Mouse (Mus musculus) embryonic facial prominence, embryonic 10.5 days (tissue): ENCODE data around the gene Taldo1. TPM values are rescaled to one million over a fixed set of nuclear protein-coding genes. Genes with fewer than 3 reads are reported as not detected.

ENCODE experiments used
- DNase-seq: peaks from one replicate; pipeline ENCODE4 v3.0.0-alpha.2; 2017; ENCODE audit warnings: low spot score
- H3K27ac ChIP-seq: fragments of 300-500 bp; sonication (generic); replicated peaks from 2 replicates; pipeline ENCODE4 v1.5.1; 2016; ENCODE audit warnings: mild to moderate bottlenecking
- H3K27me3 ChIP-seq: fragments of 300-500 bp; sonication (generic); replicated peaks from 2 replicates; pipeline ENCODE4 v1.6.1; 2016; ENCODE audit warnings: low read depth, mild to moderate bottlenecking; ENCODE audit not compliant: poor library complexity, severe bottlenecking
- H3K36me3 ChIP-seq: fragments of 300-500 bp; sonication (generic); replicated peaks from 2 replicates; pipeline ENCODE4 v1.6.1; 2016; ENCODE audit warnings: mild to moderate bottlenecking, moderate library complexity
- H3K4me1 ChIP-seq: fragments of 300-500 bp; sonication (generic); 2 replicates; pipeline ENCODE4 v1.6.1; 2016
- H3K4me3 ChIP-seq: fragments of 300-500 bp; sonication (generic); 2 replicates; pipeline ENCODE4 v1.5.1; 2016; ENCODE audit warnings: mild to moderate bottlenecking, moderate library complexity
- H3K9me3 ChIP-seq: fragments of 300-500 bp; sonication (generic); 2 replicates; pipeline ENCODE4 v1.6.1; 2016; ENCODE audit warnings: mild to moderate bottlenecking
- WGBS: fragments of 180-500 bp; shearing (Covaris S2); methylation state at CpG from one replicate; pipeline ENCODE4 v1.1.7; 2016; 5-methylcytosine and 5-hydroxymethylcytosine counted together
- polyA plus RNA-seq: library from polyadenylated mRNA; unstranded; fragments of >200 nt; fragmentation: Nextera tagmentation; extraction: Ambion mirVana; gene quantifications from 2 replicates; pipeline ENCODE4 v1.2.1, GENCODE M21; 2016

The Taldo1 gene
- polyA plus RNA-seq, 1 experiment from 2014 or later, result 297 TPM

GRCm38 (mm10) chr7:141364349-141365048 lies 27.5 kb upstream of the Taldo1 start:
- no peak for DNase-seq
- Histone ChIP-seq H3K27ac (no peak overlapping the region), H3K27me3 (peaks cover 45% of the 10 kb centered on the region), H3K9me3 (no peaks in the 10 kb centered on the region), H3K4me3 (no peak overlapping the region), H3K4me1 (peaks cover 9% of the 10 kb centered on the region; the same call in 1 of the 2 replicates), H3K36me3 (no peaks in the 10 kb centered on the region)
- 82% methylated on average over 5 of the region's 5 CpGs for WGBS

DNA sequence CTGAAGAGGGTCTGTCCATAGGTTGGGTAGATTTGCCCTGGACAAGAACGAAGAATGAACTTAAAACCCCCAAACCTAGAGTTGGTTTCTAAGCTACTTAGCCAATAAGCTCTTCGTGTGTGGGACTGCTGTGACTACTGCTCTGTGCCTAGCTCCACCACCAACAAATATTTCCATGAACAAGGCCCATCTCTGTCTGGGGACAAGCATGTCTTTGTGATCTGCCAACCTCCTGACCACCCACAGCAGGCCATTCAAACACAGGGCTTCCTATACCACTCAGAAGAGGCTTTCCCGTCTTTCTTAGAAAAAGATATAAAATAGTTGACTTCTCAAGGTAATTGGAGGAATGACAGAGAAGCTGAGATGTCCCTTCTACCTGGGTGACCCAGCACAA lies 27.0 kb upstream of the Taldo1 start:
- WGBS, result 54% methylated on average over 3 of the region's 3 CpGs
- no peak for DNase-seq
- Histone ChIP-seq H3K9me3 (no peaks in the 10 kb centered on the region), H3K27me3 (peaks cover 40% of the 10 kb centered on the region), H3K27ac (no peak overlapping the region), H3K36me3 (no peaks in the 10 kb centered on the region), H3K4me3 (no peak overlapping the region), H3K4me1 (peaks cover 9% of the 10 kb centered on the region; the same call in 1 of the 2 replicates)

GRCm38 (mm10) chr7:141367358-141367757 lies 24.6 kb upstream of the Taldo1 start:
- no peak overlapping the region for H3K4me3 ChIP-seq
- DNase-seq, result no peak
- H3K9me3 ChIP-seq, result no peaks in the 10 kb centered on the region
- H3K4me1 ChIP-seq, result peaks cover 4% of the 10 kb centered on the region; the same call in 1 of the 2 replicates
- H3K36me3 ChIP-seq, result no peaks in the 10 kb centered on the region
- no peak overlapping the region for H3K27ac ChIP-seq
- peaks cover 17% of the 10 kb centered on the region for H3K27me3 ChIP-seq
- WGBS, result 89% methylated on average over 4 of the region's 4 CpGs

DNA sequence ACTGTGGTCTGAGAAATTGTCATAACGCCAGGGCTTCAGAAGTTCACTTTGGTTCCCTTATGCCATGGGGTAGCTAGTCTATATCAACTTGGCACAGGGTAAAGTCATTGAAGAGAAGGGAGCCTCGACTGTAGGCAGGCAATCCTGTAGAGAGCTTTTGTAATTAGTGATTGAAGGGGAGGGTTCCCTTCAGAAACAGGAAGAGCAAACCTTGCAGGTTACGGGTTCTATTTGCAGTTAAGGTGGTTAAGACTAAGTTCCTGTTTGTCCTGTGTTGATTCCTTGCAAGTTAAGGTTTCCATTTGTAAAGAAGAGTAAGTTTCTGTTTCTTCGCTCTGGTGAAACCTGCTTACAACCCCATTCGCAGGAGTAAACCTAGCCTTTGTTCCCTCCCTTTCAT lies 22.1 kb upstream of the Taldo1 start:
- Histone ChIP-seq H3K27ac (no peak overlapping the region), H3K9me3 (no peaks in the 10 kb centered on the region), H3K4me1 (peaks cover 11% of the 10 kb centered on the region; the same call in 1 of the 2 replicates), H3K27me3 (0 out of 2 replicates have a peak, but pooled peaks cover 5% of the 10 kb centered on the region), H3K4me3 (no peak overlapping the region), H3K36me3 (no peaks in the 10 kb centered on the region)
- WGBS, result 76% methylated on average over 5 of the region's 5 CpGs
- no peak for DNase-seq

DNA sequence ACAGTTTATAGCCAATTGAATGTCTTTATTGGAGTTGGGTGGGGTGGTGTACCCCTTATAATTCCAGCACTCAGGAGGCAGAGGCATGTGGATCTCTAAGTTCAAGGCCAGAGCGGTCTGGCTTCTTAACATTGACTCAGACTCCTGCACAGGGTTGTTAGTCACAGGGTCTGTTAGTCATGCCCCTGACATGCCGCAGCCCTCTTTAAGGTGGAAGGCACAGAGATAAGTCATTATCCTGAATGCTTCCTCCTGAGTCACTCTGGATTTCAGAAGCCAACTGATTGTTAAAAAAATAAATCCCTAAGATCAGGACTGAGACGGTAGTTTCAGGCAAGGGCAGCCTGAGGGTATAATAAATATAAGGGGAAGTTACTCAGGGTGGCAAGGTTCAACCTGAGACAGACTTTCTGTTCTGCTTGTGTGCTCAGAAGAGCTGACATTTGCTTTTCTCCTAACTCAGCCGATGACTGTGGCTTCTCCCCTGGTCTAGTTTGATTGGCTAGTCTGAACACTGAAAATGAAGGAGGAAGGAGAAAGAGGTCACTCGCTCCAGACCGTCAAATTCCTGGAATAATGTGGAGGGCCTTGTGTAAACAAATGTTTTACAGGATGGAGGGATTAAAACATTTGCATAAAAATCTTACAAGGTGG lies 19.9 kb upstream of the Taldo1 start:
- no peaks in the 10 kb centered on the region for H3K9me3 ChIP-seq
- H3K27ac ChIP-seq, result no peak overlapping the region
- DNase-seq, result no peak
- 70% methylated on average over 6 of the region's 6 CpGs for WGBS
- H3K4me3 ChIP-seq, result no peak overlapping the region
- H3K27me3 ChIP-seq, result no peaks in the 10 kb centered on the region
- H3K4me1 ChIP-seq, result peaks cover 11% of the 10 kb centered on the region; the same call in 1 of the 2 replicates
- no peaks in the 10 kb centered on the region for H3K36me3 ChIP-seq

DNA sequence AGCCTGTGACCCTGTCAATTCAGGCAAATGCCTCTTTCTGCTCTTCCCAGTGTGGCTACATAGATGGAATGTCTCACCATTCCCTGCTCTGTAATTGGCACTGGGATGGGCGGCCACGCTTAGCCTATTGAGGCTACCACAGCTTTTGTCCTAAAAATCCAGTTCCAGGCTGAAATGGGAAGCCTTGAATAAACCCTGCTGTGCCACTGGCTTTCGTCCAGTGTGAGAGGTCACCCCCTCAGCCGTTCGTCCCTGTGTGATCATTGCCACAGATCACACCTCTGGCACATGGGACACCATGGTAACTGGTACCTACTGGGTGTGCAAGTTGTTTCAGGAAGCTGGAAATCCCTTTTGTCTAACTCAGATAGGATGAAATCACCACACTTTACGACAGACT lies 18.4 kb upstream of the Taldo1 start:
- Histone ChIP-seq H3K27me3 (no peaks in the 10 kb centered on the region), H3K4me3 (no peak overlapping the region), H3K4me1 (peaks cover 11% of the 10 kb centered on the region; the same call in 1 of the 2 replicates), H3K27ac (no peak overlapping the region), H3K9me3 (no peaks in the 10 kb centered on the region), H3K36me3 (no peaks in the 10 kb centered on the region)
- WGBS, result 64% methylated on average over 6 of the region's 6 CpGs
- DNase-seq, result no peak

DNA sequence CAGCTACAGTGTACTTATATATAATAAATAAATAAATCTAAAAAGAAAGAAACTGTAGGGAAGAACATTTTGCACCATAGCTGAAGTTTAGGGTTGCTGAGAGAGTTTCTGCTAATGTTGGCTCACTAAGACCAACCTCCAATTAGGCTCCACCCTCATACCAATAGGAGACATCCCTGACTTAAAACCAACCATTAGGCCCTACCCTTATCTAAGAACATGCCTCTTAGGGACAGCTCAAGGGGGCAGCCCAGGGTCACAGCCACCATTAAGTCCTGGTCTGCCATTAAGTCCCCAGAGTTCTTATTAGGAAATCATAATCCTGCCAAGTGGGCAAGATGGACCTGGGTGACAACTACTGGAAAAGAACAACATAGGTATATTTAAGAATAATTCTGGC lies 17.6 kb upstream of the Taldo1 start:
- H3K4me3 ChIP-seq, result no peak overlapping the region
- H3K36me3 ChIP-seq, result no peaks in the 10 kb centered on the region

DNA sequence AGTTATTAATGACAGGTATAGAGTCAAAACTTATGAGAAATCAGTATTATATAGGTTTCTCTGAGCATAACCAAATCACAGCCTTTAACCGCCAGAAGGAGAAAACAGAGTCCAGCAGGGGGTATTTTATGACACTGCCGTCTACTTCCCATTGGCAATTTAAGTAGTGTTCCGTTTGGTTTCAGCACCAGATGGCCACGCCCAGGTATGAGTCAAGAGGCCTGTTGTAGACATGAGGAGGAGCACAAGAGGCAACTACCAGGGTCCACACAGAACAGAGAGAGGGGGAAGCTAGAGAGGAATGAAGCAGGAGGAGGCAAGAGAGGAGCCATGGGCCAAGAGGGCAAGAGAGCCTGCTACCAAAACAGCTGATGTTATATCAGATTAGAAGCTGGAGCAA lies 12.4 kb upstream of the Taldo1 start:
- no peaks in the 10 kb centered on the region for H3K9me3 ChIP-seq
- 0 out of 2 replicates have a peak, but pooled peaks cover 3% of the 10 kb centered on the region for H3K4me1 ChIP-seq
- 71% methylated on average over 4 of the region's 4 CpGs for whole genome bisulfite sequencing
- H3K27ac ChIP-seq, result no peak overlapping the region
- H3K27me3 ChIP-seq, result 0 out of 2 replicates have a peak, but pooled peaks cover 8% of the 10 kb centered on the region
- no peak overlapping the region for H3K4me3 ChIP-seq
- H3K36me3 ChIP-seq, result no peaks in the 10 kb centered on the region
- DNase-seq, result no peak

More for the DNA sequence above, 17.6 kb upstream of the Taldo1 start:
- Histone ChIP-seq H3K9me3 (no peaks in the 10 kb centered on the region), H3K27ac (no peak overlapping the region), H3K27me3 (no peaks in the 10 kb centered on the region), H3K4me1 (peaks cover 11% of the 10 kb centered on the region; the same call in 1 of the 2 replicates)
- DNase-seq, result no peak

DNA sequence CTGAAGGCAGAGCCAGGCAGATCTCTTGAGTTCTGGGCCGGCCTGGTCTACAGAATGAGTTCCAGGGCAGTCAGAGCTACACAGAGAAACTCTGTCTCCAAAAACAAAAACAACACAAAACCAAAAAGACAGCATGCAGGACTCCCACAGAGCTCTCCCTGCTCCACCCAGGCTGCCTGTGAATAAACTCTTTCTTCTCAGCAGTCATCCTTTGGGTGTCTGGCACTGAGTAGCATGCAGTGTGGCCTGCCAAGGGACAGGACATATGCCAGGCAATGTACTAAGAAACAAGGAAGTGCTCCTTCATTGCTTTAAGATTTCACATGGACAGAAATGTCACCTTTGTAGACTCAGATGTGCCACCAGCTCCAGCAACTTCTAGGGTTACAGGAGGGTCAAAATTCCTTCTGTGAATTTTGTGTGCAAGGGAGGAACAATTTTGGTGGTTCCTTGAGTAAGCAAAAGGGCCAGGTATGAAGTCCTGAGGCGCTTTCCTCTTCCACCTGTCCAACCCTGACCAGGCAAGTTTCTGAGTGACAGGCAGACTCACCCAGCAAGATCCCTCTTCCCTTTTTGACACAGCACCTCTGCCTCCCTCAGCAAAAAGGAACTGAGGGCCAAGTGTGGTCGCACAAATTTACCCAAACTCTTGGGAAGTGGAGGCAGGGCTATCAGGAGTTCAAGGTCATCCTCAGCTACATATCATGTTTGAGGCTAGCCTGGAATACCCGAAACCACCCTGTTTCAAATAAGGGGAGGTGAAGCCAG lies 10.7 kb upstream of the Taldo1 start:
- Histone ChIP-seq H3K4me3 (no peak overlapping the region), H3K27ac (no peak overlapping the region), H3K27me3 (0 out of 2 replicates have a peak, but pooled peaks cover 8% of the 10 kb centered on the region), H3K4me1 (0 out of 2 replicates have a peak, but pooled peaks cover 3% of the 10 kb centered on the region), H3K36me3 (no peaks in the 10 kb centered on the region), H3K9me3 (no peaks in the 10 kb centered on the region)
- WGBS, result 73% methylated on average over 4 of the region's 4 CpGs
- DNase-seq, result no peak

GRCm38 (mm10) chr7:141387807-141388486 lies 4.1 kb upstream of the Taldo1 start:
- Histone ChIP-seq H3K4me1 (peaks cover 19% of the 10 kb centered on the region), H3K9me3 (no peaks in the 10 kb centered on the region), H3K27ac (no peak overlapping the region), H3K36me3 (no peaks in the 10 kb centered on the region), H3K4me3 (no peak overlapping the region), H3K27me3 (0 out of 2 replicates have a peak, but pooled peaks cover 3% of the 10 kb centered on the region)
- WGBS, result 56% methylated on average over 2 of the region's 2 CpGs
- no peak for DNase-seq

GRCm38 (mm10) chr7:141388487-141389109 lies 3.4 kb upstream of the Taldo1 start:
- Histone ChIP-seq H3K27me3 (0 out of 2 replicates have a peak, but pooled peaks cover 3% of the 10 kb centered on the region), H3K27ac (no peak overlapping the region), H3K4me1 (peaks cover 22% of the 10 kb centered on the region), H3K9me3 (no peaks in the 10 kb centered on the region), H3K36me3 (no peaks in the 10 kb centered on the region), H3K4me3 (no peak overlapping the region)
- WGBS, result 67% methylated on average over 3 of the region's 3 CpGs
- no peak for DNase-seq
